Mouse (Mus musculus) layer of hippocampus, adult 9-11 months (tissue): Measurements from ENCODE around the gene Gm20518.
A peak's percentile ranks its signal among the peaks of the same experiment; 100 is the strongest.

Experiments
- DNase-seq: peaks from one replicate; pipeline ENCODE4 v3.0.0; 2022

Gm20518 gene

DNA sequence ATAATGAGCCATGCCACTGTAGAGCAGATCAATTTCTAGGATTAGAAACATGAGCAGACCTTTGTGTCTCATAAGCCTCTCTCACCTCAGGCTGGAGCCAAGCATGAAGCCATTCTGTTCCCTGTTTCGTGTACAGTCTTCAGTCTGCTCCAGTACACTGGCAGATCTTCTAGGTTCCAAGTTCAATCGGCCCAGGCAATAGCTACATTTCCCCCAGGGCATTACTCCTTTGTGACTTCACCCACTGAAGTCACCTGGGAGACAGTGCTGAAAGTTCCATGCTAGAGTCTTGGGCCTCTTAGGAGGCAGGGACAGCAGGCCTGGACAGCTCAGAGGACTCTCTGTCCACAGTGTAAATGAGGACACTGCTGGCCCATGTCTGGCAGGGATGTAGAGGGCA lies 2.5 kb upstream of the Gm20518 start, which contains the start of gene Tssk1:
TSS of gene Tssk1 (plus strand) at position 301 of the 400 bp plus-strand sequence.
- DNase-seq, result no peak

DNA sequence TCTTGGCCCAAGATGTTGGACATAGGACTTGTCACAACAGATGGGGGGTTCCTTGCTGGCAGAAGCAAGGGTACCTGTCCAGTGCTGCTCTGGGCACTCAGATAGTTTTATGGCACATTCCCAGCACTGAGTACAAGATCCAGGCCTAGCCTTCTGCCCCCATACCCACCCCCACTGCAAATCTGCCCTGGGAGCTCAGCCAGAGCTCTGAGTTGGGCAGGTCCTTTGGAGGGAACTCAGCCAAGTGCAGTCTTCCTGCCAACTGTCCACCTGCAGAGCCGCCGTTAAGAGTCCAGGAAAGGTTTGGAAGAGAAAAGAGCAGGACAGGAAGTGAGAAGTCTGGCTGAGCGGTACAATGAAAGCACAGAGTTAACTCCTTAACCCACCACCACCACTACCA lies 1.1 kb upstream of the Gm20518 start:
- no peak for DNase-seq

DNA sequence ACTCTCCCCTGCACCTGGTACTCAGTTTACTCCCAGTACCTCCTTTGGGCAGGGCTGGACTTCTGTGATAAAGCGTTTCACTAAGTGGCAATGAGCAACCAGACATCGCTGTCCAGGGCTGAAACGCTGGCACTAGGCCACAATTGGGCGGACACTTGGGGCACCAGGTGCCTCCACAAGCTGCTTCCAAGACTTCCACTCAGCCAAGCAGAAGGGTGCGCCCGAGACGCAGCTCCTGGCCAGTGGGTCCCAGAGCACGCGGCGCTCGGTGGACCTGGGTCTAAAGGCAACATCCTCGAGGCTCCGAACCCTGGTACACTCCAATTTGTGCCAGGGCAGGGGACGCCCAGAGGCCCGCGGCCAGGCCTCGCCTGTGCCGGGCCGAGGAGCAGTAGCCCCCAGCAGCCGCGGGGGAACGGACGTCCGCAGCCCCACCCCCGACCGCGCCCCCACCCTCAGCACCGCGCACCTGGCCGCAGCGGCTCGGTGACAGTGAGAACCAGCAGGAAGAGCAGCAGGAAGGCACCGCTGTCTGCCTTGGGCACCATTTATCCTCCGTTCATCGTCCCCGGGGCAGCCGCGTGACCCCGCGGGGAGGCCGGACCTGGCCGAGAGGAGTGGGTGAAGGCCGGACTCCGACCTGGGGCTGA lies 429 bp downstream of the Gm20518 start:
- peak; percentile 52 for DNase-seq

DNA sequence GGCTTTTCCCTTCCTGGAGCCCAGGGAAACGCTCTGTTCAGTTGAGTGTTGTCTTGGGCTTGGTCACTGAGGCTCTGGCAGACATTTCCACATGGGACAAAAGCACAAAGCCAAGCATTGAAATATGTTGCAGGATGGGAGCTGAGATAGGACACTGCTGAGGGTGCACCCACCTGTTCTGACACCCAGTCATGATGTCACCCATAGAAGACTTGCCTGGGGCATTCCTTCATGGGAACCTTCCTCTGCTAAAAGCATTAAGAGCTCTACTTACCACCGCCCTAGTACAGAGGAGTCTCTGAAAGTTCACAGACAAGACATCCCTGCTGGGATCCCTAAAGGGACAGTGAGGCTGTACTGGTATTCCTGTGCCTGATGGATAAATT lies 1.1 kb downstream of the Gm20518 start:
- DNase-seq, result no peak

DNA sequence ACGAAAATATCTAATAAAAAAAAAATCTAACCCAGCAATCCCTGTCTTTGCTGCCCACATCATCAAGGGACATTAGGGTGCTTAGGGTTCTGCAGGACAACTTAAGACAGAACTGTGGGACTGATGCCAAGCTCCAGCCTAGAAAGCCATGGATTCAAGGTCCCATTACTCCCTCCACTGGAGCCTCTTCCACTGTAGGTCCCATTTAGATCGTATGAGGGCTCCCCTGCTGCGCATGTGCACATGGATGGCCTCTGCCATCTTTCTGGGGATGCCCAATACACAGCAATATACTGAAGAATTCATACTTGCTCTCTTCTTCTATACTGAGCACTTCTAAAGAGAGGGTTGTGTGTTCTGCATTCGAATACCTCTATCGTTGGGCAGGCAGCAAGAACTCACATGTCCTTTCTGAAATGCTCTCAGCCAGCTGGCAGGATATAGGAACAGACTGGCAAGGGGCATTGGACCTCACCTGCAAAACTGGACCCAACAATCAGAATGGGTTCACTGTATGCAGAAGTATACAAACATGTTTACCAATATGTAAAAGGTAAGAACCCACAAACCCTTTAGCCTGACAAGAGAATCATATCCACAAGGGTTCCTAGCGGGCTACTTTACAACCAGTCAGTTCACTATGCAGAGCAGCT lies 1.7 kb downstream of the Gm20518 start:
- no peak for DNase-seq

DNA sequence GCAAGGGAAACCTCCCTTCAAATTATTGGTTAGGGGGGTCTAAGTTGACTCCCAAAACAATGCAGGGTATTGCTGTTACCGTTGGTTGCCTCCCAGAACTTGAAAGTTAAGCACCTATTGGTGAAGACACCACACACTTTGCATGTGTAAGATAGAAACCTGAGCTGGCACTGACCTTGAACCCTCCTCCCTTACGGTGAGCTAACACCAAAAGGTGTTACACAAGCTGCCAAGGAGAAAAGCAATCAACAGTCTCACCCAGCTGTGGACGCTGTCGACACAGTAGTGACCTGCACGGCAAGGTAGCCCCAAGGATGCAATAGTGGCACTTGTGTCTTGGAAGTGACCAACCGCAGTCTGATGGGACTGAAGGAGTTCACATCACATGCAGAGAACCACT lies 7.4 kb downstream of the Gm20518 start:
- DNase-seq, result no peak

DNA sequence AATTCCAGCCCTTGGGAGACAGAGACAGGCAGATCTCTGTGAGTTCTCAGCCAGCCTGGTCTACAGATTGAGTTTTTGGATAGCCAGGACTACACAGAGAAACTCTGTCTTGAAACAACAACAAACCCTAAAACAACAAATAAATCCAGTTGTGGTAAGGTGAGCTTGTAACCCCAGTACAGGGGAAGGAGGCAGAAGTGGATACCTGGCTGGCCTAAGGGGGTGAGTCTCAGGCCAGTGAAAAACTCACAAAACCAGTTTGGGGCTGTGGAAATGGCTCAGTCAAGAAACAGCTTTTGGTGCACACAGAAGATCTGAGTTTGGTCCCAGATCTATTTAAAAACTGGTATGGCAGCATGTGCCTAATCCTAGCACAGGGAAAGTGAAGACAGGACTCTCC lies 9.3 kb downstream of the Gm20518 start:
- DNase-seq, result no peak

DNA sequence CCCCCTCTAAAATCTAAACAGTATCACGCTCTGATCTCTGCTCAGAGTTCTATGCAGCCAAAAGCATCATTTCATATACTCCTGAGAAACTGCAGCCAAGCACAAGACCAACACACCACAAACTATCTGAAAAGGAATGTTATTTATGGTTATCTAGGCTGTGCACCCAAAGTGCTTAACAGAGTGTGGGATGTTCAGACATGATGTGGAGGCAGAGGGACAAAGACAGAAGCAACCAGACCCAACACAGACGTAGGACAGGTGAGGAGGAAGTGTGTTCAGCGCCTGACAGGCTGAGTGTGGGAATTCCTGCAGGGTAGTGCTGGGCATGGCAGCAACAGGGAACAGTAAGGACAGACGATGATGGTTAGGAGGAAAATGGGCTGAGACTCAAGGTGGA lies 11.9 kb downstream of the Gm20518 start:
- no peak for DNase-seq

DNA sequence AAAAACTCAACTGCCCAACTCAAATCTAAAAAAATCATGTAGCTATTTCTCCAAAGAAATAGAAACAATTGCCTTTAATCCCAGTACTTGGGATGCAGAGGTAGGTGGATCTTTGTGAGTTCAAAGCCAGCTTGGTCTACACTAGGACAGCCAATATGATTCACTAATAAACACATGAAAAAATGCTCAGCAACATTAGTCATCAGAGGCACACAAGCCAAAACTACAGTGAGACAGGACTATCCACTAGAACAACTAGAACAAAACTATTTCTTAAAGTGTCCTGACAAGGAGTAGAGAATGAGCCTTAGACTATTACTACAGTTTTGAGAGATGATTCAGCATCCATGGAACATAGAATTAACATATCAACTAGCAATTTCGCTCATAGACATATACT lies 15.4 kb downstream of the Gm20518 start:
- DNase-seq, result no peak

DNA sequence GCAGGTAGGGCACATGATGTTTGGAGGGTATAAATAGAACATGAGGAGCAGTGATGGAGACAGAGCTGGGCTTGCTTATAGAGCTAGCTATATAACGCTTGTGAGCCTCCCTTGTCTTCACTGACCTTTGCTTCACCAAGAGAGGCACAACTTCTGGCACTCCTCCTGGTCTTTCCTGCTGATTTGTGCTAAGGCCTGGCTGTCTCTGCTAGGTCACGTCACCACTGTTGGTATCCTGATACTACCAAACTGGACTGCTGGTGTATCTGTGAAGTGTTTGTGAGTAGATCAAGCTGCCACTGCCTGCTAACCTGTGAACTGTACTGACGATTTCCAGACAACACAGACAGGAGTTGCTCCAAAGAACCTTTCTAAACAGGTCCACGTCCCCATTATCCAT lies 16.3 kb downstream of the Gm20518 start:
- no peak for DNase-seq

DNA sequence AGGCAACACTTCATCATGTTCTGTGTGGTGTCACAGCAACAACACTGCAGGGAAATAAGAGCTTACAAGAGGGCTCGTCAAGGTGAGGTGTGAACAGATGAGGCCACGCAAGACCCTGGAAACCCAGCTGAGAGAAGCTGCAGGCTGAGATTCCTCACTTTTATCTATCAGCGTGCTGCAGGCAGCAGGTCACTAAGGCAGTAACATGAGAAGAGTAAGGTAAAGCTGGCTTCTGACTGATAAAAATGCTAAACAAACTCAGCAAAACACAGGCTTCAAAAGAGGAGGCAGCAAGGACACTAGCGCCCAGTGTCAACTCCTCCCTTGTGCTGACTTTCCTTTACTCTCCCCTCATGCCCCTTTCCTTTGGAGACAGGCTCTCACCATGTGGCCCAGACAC lies 18.5 kb downstream of the Gm20518 start:
- DNase-seq, result no peak

DNA sequence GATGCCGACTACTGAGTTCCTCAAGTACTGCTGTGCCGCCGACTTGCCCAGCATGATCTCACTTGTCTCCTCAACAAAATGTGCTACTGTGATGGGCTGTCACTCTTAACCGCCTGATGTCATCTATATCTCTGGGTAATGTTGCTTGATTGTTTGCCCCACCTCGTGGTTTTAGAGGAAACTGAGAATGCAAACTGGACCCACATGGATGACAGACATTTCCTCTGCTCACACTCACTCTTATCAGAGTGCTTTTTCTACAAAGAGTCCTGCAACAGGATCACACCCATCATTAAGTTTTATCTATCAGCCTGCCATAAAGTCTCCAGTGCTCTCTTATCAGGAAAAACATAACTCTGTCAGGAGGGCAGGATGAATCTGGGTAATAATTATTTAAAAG lies 20.2 kb downstream of the Gm20518 start:
- DNase-seq, result no peak

DNA sequence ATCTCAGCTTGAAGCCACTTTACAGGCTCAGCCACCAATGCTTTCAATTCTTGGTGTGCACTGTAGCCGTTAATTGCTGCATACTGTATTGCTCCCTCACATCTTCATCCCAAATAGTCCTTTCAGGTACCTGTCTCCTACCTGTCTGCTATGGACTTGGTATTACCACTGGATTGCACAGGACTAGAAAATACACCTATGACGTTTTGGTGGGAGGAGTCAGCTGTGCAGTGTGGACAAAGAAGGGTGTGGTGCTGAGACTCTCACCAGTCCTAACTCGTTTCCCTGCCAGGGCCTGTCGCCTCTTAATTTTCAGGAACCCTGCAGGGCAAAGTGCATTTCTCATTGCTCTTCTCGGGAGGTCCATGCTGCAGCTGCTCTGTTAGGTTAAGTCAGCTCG lies 25.7 kb downstream of the Gm20518 start:
- DNase-seq, result no peak

DNA sequence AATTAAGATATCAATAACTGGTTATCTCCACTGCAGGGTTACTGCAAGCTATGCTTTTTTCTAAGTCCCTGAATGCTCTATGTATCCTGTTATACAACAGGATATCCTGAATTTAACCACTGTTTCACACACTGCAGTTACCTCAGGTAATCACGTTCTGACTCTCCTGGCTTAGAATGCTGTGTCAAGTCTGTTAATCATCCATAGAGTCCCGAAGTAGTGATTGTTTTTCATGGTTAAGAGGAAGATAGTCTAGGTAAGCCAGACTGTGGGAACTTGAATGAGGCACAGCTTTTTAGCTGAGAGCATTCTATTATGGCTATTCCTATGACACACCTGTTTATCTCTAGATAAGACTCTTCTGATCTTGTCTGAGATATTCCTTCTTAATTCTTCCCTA lies 26.2 kb downstream of the Gm20518 start:
- no peak for DNase-seq

DNA sequence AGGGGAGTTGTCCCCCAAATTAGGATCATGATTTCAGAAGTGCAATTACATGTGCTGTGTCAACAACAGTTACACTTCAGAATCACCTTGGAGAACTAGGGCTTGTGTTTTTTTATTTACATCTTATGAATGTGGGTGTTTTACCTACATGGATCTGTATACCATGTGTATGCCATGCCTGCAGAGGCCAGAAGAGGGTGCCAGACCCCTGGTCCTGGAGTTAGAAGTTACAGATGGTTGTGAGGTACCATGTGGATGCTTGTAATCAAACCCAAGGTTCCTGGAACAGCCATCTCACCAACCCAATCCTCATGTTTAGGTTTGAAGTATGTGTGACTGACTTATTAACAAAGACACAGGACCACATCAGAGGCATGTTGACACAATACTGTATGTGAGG lies 32.9 kb downstream of the Gm20518 start:
- DNase-seq, result no peak

DNA sequence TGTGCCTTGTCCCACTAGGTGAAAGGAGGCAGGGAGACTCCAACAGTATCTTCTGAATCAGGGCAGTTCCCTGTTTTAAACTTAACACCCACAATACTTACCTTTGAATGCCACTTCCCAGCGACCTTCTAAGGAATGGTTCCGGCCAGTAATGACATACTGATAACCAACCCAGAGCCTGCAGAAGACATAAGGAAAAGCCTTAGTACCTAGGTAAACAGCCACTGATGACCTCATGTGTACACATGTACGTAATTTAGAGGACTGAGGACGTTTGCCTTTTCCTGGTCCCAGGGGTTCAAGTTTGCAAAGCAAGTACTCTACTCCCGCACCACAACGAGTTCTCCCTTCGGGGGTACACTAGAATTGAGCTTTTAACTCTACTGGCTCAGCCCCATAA lies 34.3 kb downstream of the Gm20518 start:
- DNase-seq, result no peak

DNA sequence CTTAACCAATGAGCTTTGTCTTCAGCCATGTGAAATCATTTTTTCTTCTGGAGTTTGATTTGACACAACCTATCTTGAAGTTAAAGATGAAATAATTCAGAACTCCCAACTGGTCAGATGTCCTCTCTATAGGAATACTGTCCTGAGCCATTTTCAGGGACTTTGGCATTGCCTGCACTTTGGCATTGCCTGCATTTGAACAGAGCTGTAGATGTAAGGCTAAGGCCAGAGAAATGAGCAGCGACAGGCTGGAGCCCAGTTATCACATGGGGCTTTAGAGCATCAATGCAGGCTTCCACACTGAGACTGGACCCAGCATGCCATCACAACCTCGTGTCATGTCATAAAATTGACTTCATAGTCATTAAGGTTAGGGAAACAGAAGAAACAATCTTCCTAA lies 38.2 kb downstream of the Gm20518 start:
- no peak for DNase-seq

DNA sequence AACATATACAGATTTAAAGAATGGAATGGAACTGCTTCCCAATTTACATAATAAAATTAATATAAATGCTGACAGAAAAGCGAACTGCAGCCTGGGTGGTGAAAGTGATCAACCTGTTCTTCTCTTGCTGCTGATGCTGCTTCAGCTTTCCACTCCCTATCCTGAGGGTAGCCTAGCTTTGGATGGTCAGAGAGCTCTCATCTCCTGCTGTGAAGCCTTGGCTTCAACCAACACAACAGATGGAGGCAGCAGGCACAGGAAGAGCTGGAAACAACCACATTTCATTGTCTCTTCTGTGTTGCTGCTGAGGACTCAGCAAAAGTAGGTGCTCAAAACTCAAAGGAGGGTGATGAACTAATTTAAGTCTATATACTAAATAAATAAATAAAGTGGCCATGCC lies 39.6 kb downstream of the Gm20518 start:
- peak; percentile 53 for DNase-seq

DNA sequence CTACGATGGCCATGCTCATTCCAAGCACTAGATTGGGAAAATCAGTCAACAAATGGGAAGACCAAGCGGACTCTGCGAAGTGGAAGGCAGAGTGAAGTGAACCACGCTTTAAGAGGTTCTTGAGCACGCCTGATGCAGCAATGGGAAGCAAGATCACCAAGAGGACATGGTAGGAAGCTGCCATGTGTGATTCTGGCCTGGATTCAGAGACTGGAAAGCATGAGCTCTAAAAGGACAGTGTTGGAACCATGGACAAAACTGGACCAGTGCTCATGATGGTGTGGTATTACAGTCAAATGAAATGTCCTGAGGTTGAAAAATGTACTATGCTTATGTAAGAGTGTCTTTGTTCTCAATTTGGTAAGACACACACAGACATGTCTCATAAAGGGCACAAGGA lies 40.1 kb downstream of the Gm20518 start:
- no peak for DNase-seq

DNA sequence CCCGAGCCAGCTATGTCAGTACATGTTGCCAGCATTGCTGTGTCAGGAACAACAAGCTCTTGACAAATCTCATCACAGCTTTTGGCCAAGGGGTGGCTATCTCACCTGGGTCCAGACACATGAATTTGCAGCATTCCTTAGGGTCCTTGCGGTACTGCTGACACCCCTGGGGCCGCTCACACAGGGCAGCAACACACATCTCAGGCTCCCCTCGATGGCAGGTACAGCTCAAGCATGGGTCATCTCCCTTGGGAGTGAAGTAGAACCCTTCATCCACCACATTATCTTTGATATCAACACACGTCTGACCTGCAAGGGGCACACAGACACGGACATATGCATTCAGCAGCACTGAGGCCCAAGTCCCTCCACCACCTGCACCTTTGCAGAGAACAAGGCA lies 42.0 kb downstream of the Gm20518 start:
- no peak for DNase-seq

DNA sequence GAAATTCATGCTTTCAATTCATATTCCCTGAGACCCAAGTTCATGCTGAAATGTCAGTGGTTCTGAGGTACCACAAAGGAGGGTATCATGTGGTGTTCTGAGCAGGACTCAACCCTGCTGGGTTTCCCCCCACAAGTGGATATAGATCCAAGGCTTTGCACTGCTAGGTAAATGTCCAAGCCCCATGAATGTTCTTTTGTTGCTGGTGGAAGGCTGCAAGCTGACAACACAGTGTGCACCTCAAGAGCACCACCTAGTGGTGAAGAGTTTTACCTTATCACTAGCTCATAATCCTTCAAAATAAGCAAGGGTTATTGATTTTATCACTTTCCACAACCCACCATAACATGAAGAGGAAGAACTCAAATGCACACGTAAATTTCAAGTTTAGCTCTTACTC lies 42.5 kb downstream of the Gm20518 start:
- no peak for DNase-seq

DNA sequence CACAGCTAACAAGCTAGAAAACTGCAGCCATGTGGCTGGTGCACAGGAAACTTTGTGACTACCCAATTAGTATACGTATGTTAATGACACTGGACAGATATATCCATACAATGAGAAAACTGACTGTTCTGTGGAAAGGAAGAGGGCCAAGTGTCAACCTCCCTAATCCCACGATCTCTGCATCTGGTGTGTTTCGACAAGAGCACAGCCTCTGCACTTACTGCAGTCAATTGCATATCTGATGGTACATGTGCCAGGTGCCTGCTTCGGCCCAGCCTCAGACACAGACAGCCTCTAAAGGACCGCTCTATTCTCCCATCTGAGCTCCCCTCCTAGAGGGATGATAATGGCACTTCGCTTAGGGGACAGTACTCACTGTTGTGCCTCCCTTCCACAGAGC lies 43.0 kb downstream of the Gm20518 start:
- no peak for DNase-seq

DNA sequence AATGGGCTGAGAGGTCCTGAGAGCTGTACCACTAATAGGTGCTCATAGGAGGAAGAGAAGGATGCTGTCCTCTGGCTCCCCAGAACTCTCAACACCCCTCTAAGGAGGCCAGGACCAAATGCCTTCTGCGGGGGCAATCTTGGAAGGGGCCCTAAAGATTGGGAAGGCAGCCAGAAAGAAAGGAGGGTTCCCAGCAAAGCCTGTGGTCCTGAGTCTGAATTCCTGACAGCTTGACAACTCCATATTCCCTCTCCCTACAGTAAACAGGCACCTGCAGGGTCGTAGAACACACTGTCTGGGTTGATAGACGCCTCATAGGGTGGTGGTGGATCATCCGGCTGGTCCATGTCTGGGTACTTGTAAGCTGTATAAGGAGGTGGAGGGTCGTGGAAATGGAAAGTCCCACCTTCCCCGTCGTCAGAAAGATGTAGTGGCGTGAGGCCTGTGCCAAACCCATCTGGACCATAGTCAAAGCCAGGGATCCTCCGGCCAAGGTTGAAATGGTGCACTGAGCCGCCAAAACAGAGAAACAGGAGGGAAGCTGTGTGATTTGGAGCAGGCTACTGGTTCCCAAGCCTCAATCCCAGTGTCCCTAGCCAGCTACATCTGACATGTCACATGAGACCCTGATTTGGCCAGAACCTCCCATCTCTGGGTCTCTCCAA lies 47.6 kb downstream of the Gm20518 start:
- DNase-seq, result no peak

DNA sequence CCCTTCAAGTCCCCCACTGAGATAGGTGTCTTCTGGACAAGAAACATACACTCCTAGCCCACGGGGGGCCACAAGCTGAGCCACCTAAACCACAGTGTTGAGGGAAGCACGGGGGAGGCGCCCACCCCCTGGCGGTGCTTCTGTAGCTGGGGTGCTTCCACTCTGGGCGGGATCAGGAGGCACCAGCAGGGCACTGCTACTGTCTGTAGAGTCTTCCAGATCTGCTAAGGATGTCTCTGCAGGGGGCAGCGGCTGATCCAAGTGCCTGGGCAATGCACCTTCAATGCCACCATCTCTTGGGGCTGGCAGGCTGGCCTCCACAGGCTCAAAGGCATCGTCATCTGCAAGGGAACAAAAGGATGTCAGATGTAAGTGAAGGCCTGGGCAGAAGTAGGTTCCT lies 49.0 kb downstream of the Gm20518 start:
- DNase-seq, result no peak

DNA sequence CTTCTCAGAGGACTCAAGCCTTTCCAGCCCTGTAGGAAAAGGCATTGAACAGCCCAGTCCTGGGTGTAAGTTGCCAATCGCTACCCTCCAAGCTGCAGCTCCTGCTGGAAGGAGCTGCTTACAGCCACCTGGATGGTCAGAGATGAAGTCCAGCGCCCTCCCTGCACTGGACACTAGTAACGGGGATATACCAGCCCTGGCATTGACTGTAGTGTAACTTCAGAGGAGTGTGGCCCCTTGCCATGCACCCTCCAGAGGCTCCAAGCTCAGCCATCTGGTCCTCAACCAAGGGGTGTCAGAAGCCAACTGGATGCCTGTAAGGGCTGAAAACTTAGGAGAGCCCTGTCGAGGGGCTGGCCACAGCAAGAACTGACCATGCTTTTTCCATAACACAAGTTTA lies 51.5 kb downstream of the Gm20518 start:
- no peak for DNase-seq
